In genomic region chr1:120020322-120020897, GRCm38 (mm10) we compare ENCODE assay signal across 22 mouse cellular contexts. TPM values are rescaled to one million over a fixed set of nuclear protein-coding genes. Genes with fewer than 3 reads are reported as not detected.
DNase-seq lines count a peak whose midpoint lies in the region; ATAC-seq and TF ChIP-seq lines count a peak whose summit lies in the region.
"Had no signal": no experiment of that assay in that cellular context is flagged by ENCODE, and none has a peak within 500 bp of the region (broad histone marks: within the 10 kb centered on the region; RNA-seq: fewer than 3 reads in every experiment).

No protein-coding gene starts in this region.

- H3K4me2 ChIP-seq in liver, postnatal 0 days (ENCODE audit: low read depth, low read length), result no peak overlapping the region
- H3K4me2 ChIP-seq in liver, embryonic 11.5 days, result no peak overlapping the region
- H3K4me2 ChIP-seq: embryonic facial prominence, embryonic 13.5 days; forebrain, embryonic 12.5 days; heart, embryonic 13.5 days; hindbrain, embryonic 15.5 days had no signal

- H3K9ac ChIP-seq in liver, postnatal 0 days (replicated peaks), result no peak overlapping the region
- no peak overlapping the region for H3K9ac ChIP-seq in liver, embryonic 11.5 days (ENCODE audit: low read depth, low read length)
- H3K9ac ChIP-seq: embryonic facial prominence, embryonic 13.5 days; forebrain, embryonic 12.5 days; heart, embryonic 13.5 days; hindbrain, embryonic 15.5 days had no signal

- no peaks in the 10 kb centered on the region for H3K9me3 ChIP-seq in liver, postnatal 0 days (ENCODE audit: low read length)
- H3K9me3 ChIP-seq in liver, embryonic 11.5 days (ENCODE audit: control insufficient read depth, low read length), result no peaks in the 10 kb centered on the region
- H3K9me3 ChIP-seq in heart, embryonic 10.5 days, result no peaks in the 10 kb centered on the region
- H3K9me3 ChIP-seq: embryonic facial prominence, embryonic 13.5 days; forebrain, embryonic 12.5 days; heart, embryonic 13.5 days; hindbrain, embryonic 15.5 days had no signal

- H3K27me3 ChIP-seq in liver, postnatal 0 days (ENCODE audit: insufficient read depth, low read length), result no peaks in the 10 kb centered on the region
- no peaks in the 10 kb centered on the region for H3K27me3 ChIP-seq in liver, embryonic 11.5 days (replicated peaks; ENCODE audit: control insufficient read depth, insufficient read depth, low read length)
- no peaks in the 10 kb centered on the region for H3K27me3 ChIP-seq in heart, embryonic 10.5 days (ENCODE audit: insufficient read depth, poor library complexity, severe bottlenecking)
- H3K27me3 ChIP-seq: embryonic facial prominence, embryonic 13.5 days; forebrain, embryonic 12.5 days; heart, embryonic 13.5 days; hindbrain, embryonic 15.5 days had no signal

- peak; percentile 10; the same call in 1 of the 2 replicates for ATAC-seq in liver, postnatal 0 days
- ATAC-seq in liver, embryonic 11.5 days (replicated peaks; ENCODE audit: low FRiP score), result no peak
- ATAC-seq in granulocyte monocyte progenitor cell, adult 5-6 weeks (replicated peaks; ENCODE audit: poor library complexity, severe bottlenecking), result peak; percentile 54
- ATAC-seq in megakaryocyte progenitor cell, adult 5-6 weeks (replicated peaks; ENCODE audit: poor library complexity), result peak; percentile 35
- ATAC-seq: forebrain, embryonic 16.5 days had no signal

- H3K27ac ChIP-seq in liver, postnatal 0 days (ENCODE audit: low read depth), result no peak overlapping the region
- H3K27ac ChIP-seq in liver, embryonic 11.5 days (ENCODE audit: low read depth, low read length), result no peak overlapping the region
- no peak overlapping the region for H3K27ac ChIP-seq in heart, embryonic 10.5 days
- H3K27ac ChIP-seq: embryonic facial prominence, embryonic 13.5 days; forebrain, embryonic 12.5 days; heart, embryonic 13.5 days; hindbrain, embryonic 15.5 days had no signal

- TF ChIP-seq CTCF in liver, postnatal 0 days (IDR thresholded peaks at IDR 0.05; ENCODE audit: low read depth), result no peak

- no peak for DNase-seq in liver, postnatal 0 days
- no peak for DNase-seq in liver, embryonic 11.5 days (ENCODE audit: low spot score)
- no peak for DNase-seq in right cerebral cortex, adult 2 months (ENCODE audit: low spot score in 2 of 2)
- DNase-seq in heart, embryonic 10.5 days (ENCODE audit: low spot score), result no peak
- no peak for DNase-seq in layer of hippocampus, adult 11-12 months (ENCODE audit: low spot score)
- DNase-seq: adrenal gland, postnatal 10 days; cerebellum, adult 11-12 months; cerebellum, adult 9-10 months; cerebellum, postnatal 25 days; gastrocnemius, postnatal 14 days; heart, postnatal 36 days had no signal

- WGBS in liver, postnatal 0 days (ENCODE audit: insufficient replicate concordance), result 37% methylated on average over 7 of the region's 7 CpGs
- 51% methylated on average over 7 of the region's 7 CpGs for WGBS in liver, embryonic 11.5 days
- WGBS in heart, embryonic 10.5 days, result 56% methylated on average over 7 of the region's 7 CpGs

- H3K4me1 ChIP-seq in liver, postnatal 0 days (ENCODE audit: insufficient read depth), result 0 out of 2 replicates have a peak, but pooled peaks cover 4% of the 10 kb centered on the region
- no peaks in the 10 kb centered on the region for H3K4me1 ChIP-seq in liver, embryonic 11.5 days (replicated peaks; ENCODE audit: control insufficient read depth, insufficient read depth, low read length)
- H3K4me1 ChIP-seq in heart, embryonic 10.5 days, result peaks cover 16% of the 10 kb centered on the region
- H3K4me1 ChIP-seq: embryonic facial prominence, embryonic 13.5 days; hindbrain, embryonic 15.5 days had no signal

- H3K4me3 ChIP-seq in liver, postnatal 0 days (ENCODE audit: low read depth, low read length), result no peak overlapping the region
- H3K4me3 ChIP-seq in liver, embryonic 11.5 days (ENCODE audit: low read depth, low read length), result no peak overlapping the region
- no peak overlapping the region for H3K4me3 ChIP-seq in heart, embryonic 10.5 days
- H3K4me3 ChIP-seq: embryonic facial prominence, embryonic 13.5 days; forebrain, embryonic 12.5 days; heart, embryonic 13.5 days; hindbrain, embryonic 15.5 days had no signal

- no peak for TF ChIP-seq EP300 in liver, postnatal 0 days (IDR thresholded peaks at IDR 0.05; ENCODE audit: low read depth)

- H3K36me3 ChIP-seq in liver, postnatal 0 days (replicated peaks; ENCODE audit: insufficient read depth, low read length), result no peaks in the 10 kb centered on the region
- H3K36me3 ChIP-seq in liver, embryonic 11.5 days (ENCODE audit: control insufficient read depth, insufficient read depth, low read length), result no peaks in the 10 kb centered on the region
- H3K36me3 ChIP-seq in heart, embryonic 10.5 days, result no peaks in the 10 kb centered on the region
- H3K36me3 ChIP-seq: embryonic facial prominence, embryonic 13.5 days; forebrain, embryonic 12.5 days; heart, embryonic 13.5 days; hindbrain, embryonic 15.5 days had no signal

RNA-seq across cellular contexts. Expression of gene Sctr, which starts 13.7 kb away (rescaled TPM):
- polyA plus RNA-seq in liver, postnatal 0 days (2015; fragmentation: Nextera tagmentation; extraction: Ambion mirVana), result 0.05 and 0.13 TPM in 2 replicates
- polyA plus RNA-seq in liver, embryonic 11.5 days (2014; fragmentation: Nextera tagmentation; extraction: Ambion mirVana), result not detected in 2 replicates
- total RNA-seq in granulocyte monocyte progenitor cell, adult 5-6 weeks (2014; fragmentation: Nextera tagmentation), result not detected in 2 replicates
- not detected in 2 replicates for total RNA-seq in granulocyte monocyte progenitor cell, adult 5-6 weeks (2017)
- total RNA-seq in megakaryocyte progenitor cell, adult 5-6 weeks (2015), result not detected in 2 replicates
- total RNA-seq in megakaryocyte progenitor cell, adult 5-6 weeks (2017), result not detected in 2 replicates
- polyA plus RNA-seq in heart, embryonic 10.5 days (2016; fragmentation: Nextera tagmentation; extraction: Ambion mirVana), result not detected in 2 replicates
- total RNA-seq: heart, adult 8-10 months; heart, postnatal 36 days had no signal
- polyA plus RNA-seq: embryonic facial prominence, embryonic 13.5 days; heart, postnatal 0 days had no signal

RNA-seq across cellular contexts. Expression of gene Cfap221, which starts 23.4 kb away (rescaled TPM):
- polyA plus RNA-seq in liver, postnatal 0 days (2015; fragmentation: Nextera tagmentation; extraction: Ambion mirVana), result not detected in 2 replicates
- polyA plus RNA-seq in liver, embryonic 11.5 days (2014; fragmentation: Nextera tagmentation; extraction: Ambion mirVana), result 0.29 TPM in 1 of 2 replicates, not detected in the other
- total RNA-seq in granulocyte monocyte progenitor cell, adult 5-6 weeks (2014; fragmentation: Nextera tagmentation), result not detected in 2 replicates
- not detected in 2 replicates for total RNA-seq in granulocyte monocyte progenitor cell, adult 5-6 weeks (2017)
- not detected in 2 replicates for total RNA-seq in megakaryocyte progenitor cell, adult 5-6 weeks (2015)
- total RNA-seq in megakaryocyte progenitor cell, adult 5-6 weeks (2017), result not detected in 2 replicates
- not detected in 2 replicates for polyA plus RNA-seq in heart, embryonic 10.5 days (2016; fragmentation: Nextera tagmentation; extraction: Ambion mirVana)
- total RNA-seq: ES-E14; gastrocnemius, postnatal 14 days; heart, adult 8-10 months; heart, postnatal 36 days had no signal
- polyA plus RNA-seq: C2C12; embryonic facial prominence, embryonic 13.5 days; forebrain, embryonic 12.5 days; heart, embryonic 13.5 days; heart, postnatal 0 days had no signal

RNA-seq across cellular contexts. Expression of gene Tmem37, which starts 53.5 kb away (rescaled TPM):
- 194 and 201 TPM in 2 replicates for polyA plus RNA-seq in liver, postnatal 0 days (2015; fragmentation: Nextera tagmentation; extraction: Ambion mirVana)
- polyA plus RNA-seq in liver, embryonic 11.5 days (2014; fragmentation: Nextera tagmentation; extraction: Ambion mirVana), result 39.7 and 40.7 TPM in 2 replicates
- total RNA-seq in granulocyte monocyte progenitor cell, adult 5-6 weeks (2014; fragmentation: Nextera tagmentation), result 1.3 TPM in 1 of 2 replicates, not detected in the other
- 0.65 TPM in 1 of 2 replicates, not detected in the other for total RNA-seq in granulocyte monocyte progenitor cell, adult 5-6 weeks (2017)
- total RNA-seq in megakaryocyte progenitor cell, adult 5-6 weeks (2015), result 0.12 TPM in 1 of 2 replicates, not detected in the other
- 0.46 TPM in 1 of 2 replicates, not detected in the other for total RNA-seq in megakaryocyte progenitor cell, adult 5-6 weeks (2017)
- 17.5 and 22.5 TPM in 2 replicates for polyA plus RNA-seq in heart, embryonic 10.5 days (2016; fragmentation: Nextera tagmentation; extraction: Ambion mirVana)
